Comparison of ENCODE assay signal across 13 mouse cellular contexts in the genomic region with DNA sequence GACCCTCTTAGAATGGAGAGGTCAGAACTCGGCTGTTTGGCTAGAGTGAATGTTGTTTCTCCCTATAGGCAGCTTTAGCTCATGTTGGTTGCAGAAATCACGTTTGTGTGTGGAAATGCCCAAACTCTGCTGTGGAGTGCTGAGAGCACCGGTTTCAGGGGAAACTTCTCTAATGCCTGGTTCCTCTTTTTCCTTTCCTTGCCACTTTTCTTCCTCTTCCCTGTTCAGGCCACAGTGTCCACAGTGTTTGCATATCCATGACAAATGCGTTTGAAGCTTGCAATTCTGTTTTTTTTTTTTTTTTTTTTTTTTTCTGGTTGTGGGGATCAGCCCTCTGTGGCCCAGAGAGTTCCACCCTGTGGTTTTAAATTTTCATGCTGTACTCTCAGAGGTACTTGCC. TPM values are rescaled to one million over a fixed set of nuclear protein-coding genes. Genes with fewer than 3 reads are reported as not detected.
DNase-seq lines count a peak whose midpoint lies in the region; ATAC-seq and TF ChIP-seq lines count a peak whose summit lies in the region.
"Had no signal": no experiment of that assay in that cellular context is flagged by ENCODE, and none has a peak within 500 bp of the region (broad histone marks: within the 10 kb centered on the region; RNA-seq: fewer than 3 reads in every experiment).

A gene (plus strand): TSS at position 398 of the 400 bp plus-strand sequence.

- 37% methylated on average over 4 of the region's 4 CpGs for WGBS in stomach, embryonic 15.5 days
- 45% methylated on average over 4 of the region's 4 CpGs for WGBS in stomach, postnatal 0 days
- WGBS in liver, postnatal 0 days (ENCODE audit: insufficient replicate concordance): 27% methylated on average over 4 of the region's 4 CpGs

- TF ChIP-seq EP300 in stomach, postnatal 0 days (optimal IDR thresholded peaks at IDR 0.05): no peak
- no peak for TF ChIP-seq EP300 in liver, postnatal 0 days (IDR thresholded peaks at IDR 0.05; ENCODE audit: low read depth)

- no peaks in the 10 kb centered on the region for H3K9me3 ChIP-seq in stomach, embryonic 15.5 days
- no peaks in the 10 kb centered on the region for H3K9me3 ChIP-seq in stomach, postnatal 0 days (ENCODE audit: control insufficient read depth, low read length)
- no peaks in the 10 kb centered on the region for H3K9me3 ChIP-seq in liver, postnatal 0 days (ENCODE audit: low read length)
- H3K9me3 ChIP-seq: limb, embryonic 10.5 days had no signal

- peak; percentile 4 for DNase-seq in layer of hippocampus, adult 11-12 months (ENCODE audit: low spot score)
- DNase-seq in layer of hippocampus, adult 2 months (ENCODE audit: low spot score in 2 of 2): no peak
- no peak for DNase-seq in stomach, postnatal 0 days (ENCODE audit: low spot score)
- peak; percentile 25 for DNase-seq in liver, postnatal 0 days
- no peak for DNase-seq in kidney, postnatal 36 days
- DNase-seq in retina, postnatal 1 day: no peak
- no peak for DNase-seq in thymus, adult 18-20 months
- DNase-seq: adrenal gland, postnatal 14 days; cerebellum, adult 8-10 months; gastrocnemius, postnatal 14 days; thymus, postnatal 4 days had no signal

- H3K9ac ChIP-seq in stomach, embryonic 15.5 days: no peak within 1 kb of the TSS
- H3K9ac ChIP-seq in stomach, postnatal 0 days (ENCODE audit: low read length): no peak within 1 kb of the TSS
- H3K9ac ChIP-seq in liver, postnatal 0 days (replicated peaks): no peak within 1 kb of the TSS

- ATAC-seq in stomach, embryonic 15.5 days (ENCODE audit: insufficient read depth, low FRiP score, low read depth): no peak
- no peak for ATAC-seq in stomach, postnatal 0 days (ENCODE audit: low FRiP score, low TSS enrichment)
- peak; percentile 57 for ATAC-seq in liver, postnatal 0 days

- no peaks in the 10 kb centered on the region for H3K36me3 ChIP-seq in stomach, embryonic 15.5 days
- no peaks in the 10 kb centered on the region for H3K36me3 ChIP-seq in stomach, postnatal 0 days (ENCODE audit: control insufficient read depth, insufficient read depth, low read length)
- no peaks in the 10 kb centered on the region for H3K36me3 ChIP-seq in liver, postnatal 0 days (replicated peaks; ENCODE audit: insufficient read depth, low read length)
- H3K36me3 ChIP-seq: limb, embryonic 10.5 days had no signal

- H3K4me3 ChIP-seq in layer of hippocampus, adult 2 months: no peak within 1 kb of the TSS
- no peak within 1 kb of the TSS for H3K4me3 ChIP-seq in stomach, embryonic 15.5 days (replicated peaks)
- H3K4me3 ChIP-seq in stomach, postnatal 0 days (ENCODE audit: low read depth, low read length): no peak within 1 kb of the TSS
- H3K4me3 ChIP-seq in liver, postnatal 0 days (ENCODE audit: low read depth, low read length): no peak within 1 kb of the TSS
- H3K4me3 ChIP-seq: limb, embryonic 10.5 days had no signal

- no peak within 1 kb of the TSS for H3K27ac ChIP-seq in layer of hippocampus, adult 2 months
- H3K27ac ChIP-seq in stomach, embryonic 15.5 days: 0 out of 2 replicates have a peak within 1 kb of the TSS, but pooled peaks have one; percentile 8
- H3K27ac ChIP-seq in stomach, postnatal 0 days (replicated peaks): no peak within 1 kb of the TSS
- peak within 1 kb of the TSS; percentile 55 for H3K27ac ChIP-seq in liver, postnatal 0 days (ENCODE audit: low read depth)
- H3K27ac ChIP-seq: limb, embryonic 10.5 days had no signal

- no peaks in the 10 kb centered on the region for H3K4me1 ChIP-seq in stomach, embryonic 15.5 days
- H3K4me1 ChIP-seq in stomach, postnatal 0 days (replicated peaks; ENCODE audit: control insufficient read depth, insufficient read depth): no peaks in the 10 kb centered on the region
- no peaks in the 10 kb centered on the region for H3K4me1 ChIP-seq in liver, postnatal 0 days (ENCODE audit: insufficient read depth)
- H3K4me1 ChIP-seq: limb, embryonic 10.5 days had no signal

- TF ChIP-seq CTCF in layer of hippocampus, adult 2 months (conservative IDR thresholded peaks at IDR 0.05): no peak
- no peak for TF ChIP-seq CTCF in stomach, postnatal 0 days (IDR thresholded peaks at IDR 0.05; ENCODE audit: low read depth)
- no peak for TF ChIP-seq CTCF in liver, postnatal 0 days (IDR thresholded peaks at IDR 0.05; ENCODE audit: low read depth)

- no peak within 1 kb of the TSS for H3K4me2 ChIP-seq in stomach, embryonic 15.5 days
- H3K4me2 ChIP-seq in stomach, postnatal 0 days (replicated peaks; ENCODE audit: low read depth): no peak within 1 kb of the TSS
- no peak within 1 kb of the TSS for H3K4me2 ChIP-seq in liver, postnatal 0 days (ENCODE audit: low read depth, low read length)

- no peaks in the 10 kb centered on the region for H3K27me3 ChIP-seq in stomach, embryonic 15.5 days (replicated peaks)
- no peaks in the 10 kb centered on the region for H3K27me3 ChIP-seq in stomach, postnatal 0 days (ENCODE audit: control insufficient read depth, insufficient read depth, low read length)
- no peaks in the 10 kb centered on the region for H3K27me3 ChIP-seq in liver, postnatal 0 days (ENCODE audit: insufficient read depth, low read length)

RNA-seq across cellular contexts. Expression of the gene that starts here (rescaled TPM):
- total RNA-seq in layer of hippocampus, adult 2 months (2021): under 1 TPM; 0.22 to 0.61 TPM
- polyA plus RNA-seq in stomach, embryonic 15.5 days (2015; fragmentation: Nextera tagmentation; extraction: Ambion mirVana): 4.8 and 7.6 TPM in 2 replicates
- 3.4 and 4.4 TPM in 2 replicates for polyA plus RNA-seq in stomach, postnatal 0 days (2015; fragmentation: Nextera tagmentation; extraction: Ambion mirVana)
- polyA plus RNA-seq in liver, postnatal 0 days (2015; fragmentation: Nextera tagmentation; extraction: Ambion mirVana): 6.4 TPM in 2 replicates

Comparison
In these comparisons a context has a peak if more than half of its experiments do, and no peak if none do; other contexts are left out.
1. DNase-seq: peak in layer of hippocampus, adult 11-12 months (single experiment) and liver, postnatal 0 days (single experiment); none in layer of hippocampus, adult 2 months (0 of 2), stomach, postnatal 0 days (single experiment), kidney, postnatal 36 days (0 of 2), retina, postnatal 1 day (single experiment) and thymus, adult 18-20 months (0 of 2).
2. H3K27ac ChIP-seq: peak in stomach, embryonic 15.5 days (single experiment) and liver, postnatal 0 days (single experiment); none in layer of hippocampus, adult 2 months (single experiment) and stomach, postnatal 0 days (single experiment).